Mouse (Mus musculus) forebrain, embryonic 16.5 days (tissue): ENCODE measurements at regions not wholly inside any gene's neighbourhood (a gene's known extent, or its start where the extent isn't known, plus 50 kb on each side); places are given as distances from the start of the nearest gene placed in this dataset.

ENCODE experiments used
- ATAC-seq: fragments of 200-750 bp; cut with Nextera tagmentation; 2 replicates; pipeline ENCODE4 v1.8.0; 2017; ENCODE audit warnings: mild to moderate bottlenecking, moderate library complexity
- H3K27ac ChIP-seq: fragments of 300-500 bp; sonication (generic); 2 replicates; pipeline ENCODE4 v1.5.1; 2014; ENCODE audit warnings: low read length, control low read depth
- H3K27me3 ChIP-seq: fragments of 300-500 bp; sonication (generic); replicated peaks from 2 replicates; pipeline ENCODE4 v1.6.1; 2014; ENCODE audit warnings: low read length; ENCODE audit not compliant: control insufficient read depth, insufficient read depth
- H3K36me3 ChIP-seq: fragments of 300-500 bp; sonication (generic); 2 replicates; pipeline ENCODE4 v1.6.1; 2014; ENCODE audit not compliant: control insufficient read depth, insufficient read depth
- H3K4me1 ChIP-seq: fragments of 300-500 bp; sonication (generic); replicated peaks from 2 replicates; pipeline ENCODE4 v1.6.1; 2014; ENCODE audit warnings: low read length; ENCODE audit not compliant: control insufficient read depth, insufficient read depth
- H3K4me2 ChIP-seq: fragments of 300-500 bp; sonication (generic); 2 replicates; pipeline ENCODE4 v1.6.1; 2014; ENCODE audit warnings: mild to moderate bottlenecking, low read length, control low read depth
- H3K4me3 ChIP-seq: fragments of 300-500 bp; sonication (generic); replicated peaks from 2 replicates; pipeline ENCODE4 v1.5.1; 2014; ENCODE audit warnings: mild to moderate bottlenecking, low read length, control low read depth
- H3K9ac ChIP-seq: fragments of 300-500 bp; sonication (generic); replicated peaks from 2 replicates; pipeline ENCODE4 v1.6.1; 2014; ENCODE audit warnings: low read depth, low read length, control low read depth
- H3K9me3 ChIP-seq: fragments of 300-500 bp; sonication (generic); 2 replicates; pipeline ENCODE4 v1.6.1; 2016; ENCODE audit warnings: low read length; ENCODE audit not compliant: control insufficient read depth
- WGBS: fragments of 180-500 bp; shearing (Covaris S2); extraction: QIAGEN DNeasy Blood & Tissue Kit; methylation state at CpG from one replicate; pipeline ENCODE4 v1.1.7; 2014; 5-methylcytosine and 5-hydroxymethylcytosine counted together

- no peaks in the 10 kb centered on the region for H3K27me3 ChIP-seq
- H3K4me3 ChIP-seq = no peak overlapping the region
- no peaks in the 10 kb centered on the region for H3K36me3 ChIP-seq
- H3K27ac ChIP-seq = no peak overlapping the region
- no peak for ATAC-seq
- no peak overlapping the region for H3K4me2 ChIP-seq
- H3K4me1 ChIP-seq = no peaks in the 10 kb centered on the region
- WGBS = 89% methylated on average over 9 of the region's 9 CpGs
- H3K9me3 ChIP-seq = no peaks in the 10 kb centered on the region
- no peak overlapping the region for H3K9ac ChIP-seq
Observed at GRCm38 (mm10) chr10:67743561-67743960, 168.9 kb downstream of the Zfp365 start.

DNA sequence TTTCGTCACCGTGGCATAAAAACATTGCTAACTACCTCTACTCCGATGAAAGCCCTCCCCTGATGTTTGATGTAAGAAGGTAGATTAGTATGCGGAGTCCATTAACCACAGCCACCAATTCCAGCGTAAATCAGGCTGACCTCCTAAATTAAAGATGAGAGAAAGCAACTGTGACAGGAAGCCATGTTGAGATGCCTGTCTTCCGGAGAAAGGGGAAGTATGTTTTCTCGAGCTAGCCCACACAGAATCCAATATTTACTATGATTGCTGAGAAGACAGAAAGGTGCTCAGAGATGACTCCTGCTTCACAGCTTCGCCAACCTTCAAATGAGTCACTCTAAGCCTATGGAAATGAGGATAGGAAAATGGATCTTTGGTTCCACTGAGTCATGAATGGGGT is 169.6 kb downstream of the Zfp365 start:
- no peak overlapping the region for H3K9ac ChIP-seq
- ATAC-seq = no peak
- H3K27me3 ChIP-seq = no peaks in the 10 kb centered on the region
- WGBS = 78% methylated on average over 8 of the region's 8 CpGs
- no peak overlapping the region for H3K27ac ChIP-seq
- H3K4me3 ChIP-seq = no peak overlapping the region
- H3K4me2 ChIP-seq = no peak overlapping the region
- no peaks in the 10 kb centered on the region for H3K4me1 ChIP-seq
- H3K9me3 ChIP-seq = no peaks in the 10 kb centered on the region
- H3K36me3 ChIP-seq = no peaks in the 10 kb centered on the region

GRCm38 (mm10) chr10:67742305-67742704 is 170.2 kb downstream of the Zfp365 start:
- 86% methylated on average over 10 of the region's 10 CpGs for WGBS
- H3K27me3 ChIP-seq = no peaks in the 10 kb centered on the region
- no peaks in the 10 kb centered on the region for H3K9me3 ChIP-seq
- no peaks in the 10 kb centered on the region for H3K36me3 ChIP-seq
- no peak overlapping the region for H3K4me2 ChIP-seq
- no peak overlapping the region for H3K4me3 ChIP-seq
- H3K9ac ChIP-seq = no peak overlapping the region
- H3K4me1 ChIP-seq = no peaks in the 10 kb centered on the region
- H3K27ac ChIP-seq = no peak overlapping the region
- ATAC-seq = no peak

GRCm38 (mm10) chr10:67739199-67739598 is 173.3 kb downstream of the Zfp365 start:
- Histone ChIP-seq H3K4me1 (no peaks in the 10 kb centered on the region), H3K9me3 (no peaks in the 10 kb centered on the region), H3K4me3 (no peak overlapping the region), H3K9ac (no peak overlapping the region), H3K27ac (no peak overlapping the region), H3K4me2 (no peak overlapping the region), H3K27me3 (no peaks in the 10 kb centered on the region), H3K36me3 (no peaks in the 10 kb centered on the region)
- ATAC-seq = no peak
- 64% methylated on average over 1 of the region's 1 CpGs for WGBS

DNA sequence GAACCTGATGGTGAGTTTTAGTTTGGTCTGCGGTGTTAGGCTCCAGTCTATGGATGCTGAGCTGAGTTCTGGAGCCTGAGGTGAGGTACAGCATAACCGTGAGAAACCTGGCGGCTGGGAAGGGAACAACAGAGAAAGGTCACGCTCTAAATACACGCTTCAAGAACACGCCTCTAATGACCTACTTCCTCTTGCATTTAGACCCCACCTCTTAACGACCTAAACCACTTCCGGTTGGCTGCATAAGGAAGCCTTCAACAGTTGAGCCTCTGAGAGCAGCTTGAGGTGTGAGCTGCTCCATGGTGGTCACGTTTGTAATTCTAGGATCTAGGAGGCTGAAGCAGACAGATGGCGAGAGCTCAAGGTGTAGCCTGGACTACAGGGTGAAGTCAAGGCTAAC is 175.8 kb downstream of the Zfp365 start:
- 83% methylated on average over 10 of the region's 10 CpGs for WGBS
- no peak overlapping the region for H3K4me3 ChIP-seq
- no peak overlapping the region for H3K4me2 ChIP-seq
- no peak overlapping the region for H3K27ac ChIP-seq
- no peak for ATAC-seq
- H3K9me3 ChIP-seq = no peaks in the 10 kb centered on the region
- no peaks in the 10 kb centered on the region for H3K4me1 ChIP-seq
- no peaks in the 10 kb centered on the region for H3K36me3 ChIP-seq
- no peaks in the 10 kb centered on the region for H3K27me3 ChIP-seq
- H3K9ac ChIP-seq = no peak overlapping the region

DNA sequence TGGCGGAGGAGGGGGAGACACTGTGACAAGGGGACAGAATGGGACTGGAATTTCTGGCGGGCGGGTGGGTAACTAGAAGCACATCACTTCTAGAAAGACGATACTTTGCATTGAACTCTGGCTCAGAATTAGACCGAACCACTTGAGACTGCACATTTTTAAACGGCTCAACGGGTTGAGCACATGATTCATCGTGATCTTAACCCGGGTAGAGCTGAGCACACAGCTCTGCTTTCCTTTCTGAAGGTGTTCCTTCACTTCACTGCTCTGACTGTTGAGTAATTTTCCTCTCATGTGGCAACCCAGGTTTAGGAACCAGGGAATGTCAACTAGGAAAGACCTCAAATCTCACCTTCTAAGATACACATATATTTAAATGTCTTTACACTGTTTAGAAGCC is 180.9 kb downstream of the Zfp365 start:
- Histone ChIP-seq H3K27ac (no peak overlapping the region), H3K9me3 (no peaks in the 10 kb centered on the region), H3K27me3 (no peaks in the 10 kb centered on the region), H3K4me1 (no peaks in the 10 kb centered on the region), H3K36me3 (no peaks in the 10 kb centered on the region), H3K4me2 (no peak overlapping the region), H3K9ac (no peak overlapping the region), H3K4me3 (no peak overlapping the region)
- 81% methylated on average over 9 of the region's 9 CpGs for WGBS
- ATAC-seq = no peak

- Histone ChIP-seq H3K36me3 (no peaks in the 10 kb centered on the region), H3K9me3 (no peaks in the 10 kb centered on the region), H3K9ac (no peak overlapping the region), H3K27ac (no peak overlapping the region), H3K4me2 (no peak overlapping the region), H3K4me1 (no peaks in the 10 kb centered on the region), H3K4me3 (no peak overlapping the region), H3K27me3 (no peaks in the 10 kb centered on the region)
- 46% methylated on average over 6 of the region's 6 CpGs for WGBS
- 0 out of 2 replicates have a peak, but pooled peaks have one; percentile 55 for ATAC-seq
Observed at GRCm38 (mm10) chr10:67729271-67729670, 180.5 kb upstream of the Ado start.

DNA sequence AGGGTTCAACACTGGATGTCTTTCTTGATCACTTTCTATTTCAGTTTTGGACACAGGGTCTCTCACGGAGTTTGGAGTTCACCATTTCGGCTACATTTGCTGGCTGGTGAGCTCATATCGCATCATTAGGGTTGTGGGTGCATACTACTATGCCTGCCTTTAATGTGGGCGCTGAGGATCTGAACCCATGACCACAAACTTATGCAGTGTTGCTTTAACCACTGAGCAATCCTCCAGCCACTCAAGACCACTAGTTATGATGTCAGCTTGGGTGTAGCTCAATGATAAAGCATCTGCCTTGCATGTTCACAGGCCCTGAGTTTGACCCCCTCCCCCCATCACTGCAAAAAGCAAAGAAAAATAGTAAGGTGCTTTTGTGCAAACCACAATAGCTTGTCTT is 178.8 kb upstream of the Ado start:
- Histone ChIP-seq H3K9ac (no peak overlapping the region), H3K36me3 (no peaks in the 10 kb centered on the region), H3K4me3 (no peak overlapping the region), H3K27ac (no peak overlapping the region), H3K9me3 (no peaks in the 10 kb centered on the region), H3K4me1 (no peaks in the 10 kb centered on the region), H3K4me2 (no peak overlapping the region), H3K27me3 (no peaks in the 10 kb centered on the region)
- WGBS = 90% methylated on average over 4 of the region's 4 CpGs
- ATAC-seq = no peak

- Histone ChIP-seq H3K9ac (no peak overlapping the region), H3K4me1 (no peaks in the 10 kb centered on the region), H3K4me3 (no peak overlapping the region), H3K27ac (no peak overlapping the region), H3K36me3 (no peaks in the 10 kb centered on the region), H3K9me3 (no peaks in the 10 kb centered on the region), H3K4me2 (no peak overlapping the region), H3K27me3 (no peaks in the 10 kb centered on the region)
- ATAC-seq = no peak
- 94% methylated on average over 6 of the region's 6 CpGs for WGBS
Observed at GRCm38 (mm10) chr10:67726796-67727195, 178.0 kb upstream of the Ado start.

DNA sequence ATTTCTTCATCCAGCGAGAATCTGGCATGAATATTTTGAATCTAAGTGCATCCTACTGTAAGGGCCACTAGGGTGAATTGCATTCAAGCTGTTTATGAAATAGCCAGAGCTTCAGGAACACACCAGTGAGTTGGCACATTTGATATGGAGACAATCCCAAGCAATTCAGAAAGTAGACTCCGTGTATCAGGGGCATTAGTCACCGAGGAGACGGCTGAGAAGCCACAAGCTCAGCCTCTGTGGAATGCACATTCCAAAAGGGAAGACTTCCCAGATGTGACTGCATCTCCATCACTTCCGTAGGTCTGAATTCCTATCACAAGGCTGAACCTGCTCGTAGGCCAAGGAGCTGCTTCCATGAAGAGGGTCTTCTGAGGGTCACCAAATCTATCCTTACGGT is 177.6 kb upstream of the Ado start:
- ATAC-seq = no peak
- H3K4me1 ChIP-seq = no peaks in the 10 kb centered on the region
- H3K27ac ChIP-seq = no peak overlapping the region
- H3K9ac ChIP-seq = no peak overlapping the region
- no peaks in the 10 kb centered on the region for H3K27me3 ChIP-seq
- no peaks in the 10 kb centered on the region for H3K36me3 ChIP-seq
- 86% methylated on average over 7 of the region's 7 CpGs for WGBS
- no peak overlapping the region for H3K4me2 ChIP-seq
- H3K9me3 ChIP-seq = no peaks in the 10 kb centered on the region
- H3K4me3 ChIP-seq = no peak overlapping the region
